In genomic region chr3:38843000-38843538, GRCm38 (mm10) we compare ENCODE assay signal across 28 mouse cellular contexts. TPM values are rescaled to one million over a fixed set of nuclear protein-coding genes. Genes with fewer than 3 reads are reported as not detected.
DNase-seq lines count a peak whose midpoint lies in the region; ATAC-seq lines count a peak whose summit lies in the region.
"Had no signal": no experiment of that assay in that cellular context is flagged by ENCODE, and none has a peak within 500 bp of the region (broad histone marks: within the 10 kb centered on the region; RNA-seq: fewer than 3 reads in every experiment).

No protein-coding gene starts in this region.

- peak overlapping the region; percentile 25; the same call in 1 of the 2 replicates for H3K27ac ChIP-seq in hindbrain, embryonic 11.5 days (ENCODE audit: low read depth, low read length)
- H3K27ac ChIP-seq in hindbrain, embryonic 14.5 days, result no peak overlapping the region
- peak overlapping the region; percentile 60; the same call in 1 of the 2 replicates for H3K27ac ChIP-seq in neural tube, embryonic 11.5 days (ENCODE audit: low read depth, low read length)
- H3K27ac ChIP-seq: forebrain, embryonic 15.5 days; gastrocnemius, adult 2 months; limb, embryonic 10.5 days; limb, embryonic 15.5 days; liver, embryonic 13.5 days; midbrain, embryonic 12.5 days had no signal

- H3K9ac ChIP-seq in hindbrain, embryonic 11.5 days (ENCODE audit: low read depth, low read length), result no peak overlapping the region
- no peak overlapping the region for H3K9ac ChIP-seq in hindbrain, embryonic 14.5 days
- H3K9ac ChIP-seq in neural tube, embryonic 11.5 days (ENCODE audit: low read length), result no peak overlapping the region
- H3K9ac ChIP-seq: forebrain, embryonic 15.5 days; limb, embryonic 15.5 days; liver, embryonic 13.5 days; midbrain, embryonic 12.5 days had no signal

- 41% methylated on average over 7 of the region's 7 CpGs for WGBS in hindbrain, embryonic 11.5 days
- 44% methylated on average over 7 of the region's 7 CpGs for WGBS in hindbrain, embryonic 14.5 days
- WGBS in neural tube, embryonic 11.5 days, result 58% methylated on average over 7 of the region's 7 CpGs

- H3K9me3 ChIP-seq in hindbrain, embryonic 11.5 days (ENCODE audit: control insufficient read depth, low read length), result no peaks in the 10 kb centered on the region
- H3K9me3 ChIP-seq in hindbrain, embryonic 14.5 days (ENCODE audit: control insufficient read depth, low read length), result no peaks in the 10 kb centered on the region
- 0 out of 2 replicates have a peak, but pooled peaks cover 2% of the 10 kb centered on the region for H3K9me3 ChIP-seq in neural tube, embryonic 11.5 days (ENCODE audit: control insufficient read depth, low read length)
- H3K9me3 ChIP-seq: limb, embryonic 10.5 days; limb, embryonic 15.5 days; liver, embryonic 13.5 days had no signal

- H3K36me3 ChIP-seq in hindbrain, embryonic 11.5 days (ENCODE audit: control insufficient read depth, insufficient read depth, low read length), result no peaks in the 10 kb centered on the region
- no peaks in the 10 kb centered on the region for H3K36me3 ChIP-seq in hindbrain, embryonic 14.5 days (replicated peaks; ENCODE audit: control insufficient read depth, insufficient read depth)
- H3K36me3 ChIP-seq in neural tube, embryonic 11.5 days (ENCODE audit: control insufficient read depth, insufficient read depth, low read length), result no peaks in the 10 kb centered on the region
- H3K36me3 ChIP-seq: forebrain, embryonic 15.5 days; limb, embryonic 10.5 days; limb, embryonic 15.5 days; liver, embryonic 13.5 days; midbrain, embryonic 12.5 days had no signal

- H3K27me3 ChIP-seq in hindbrain, embryonic 11.5 days (ENCODE audit: control insufficient read depth, insufficient read depth, low read length), result no peaks in the 10 kb centered on the region
- no peaks in the 10 kb centered on the region for H3K27me3 ChIP-seq in hindbrain, embryonic 14.5 days (ENCODE audit: control insufficient read depth, insufficient read depth, low read length)
- H3K27me3 ChIP-seq in neural tube, embryonic 11.5 days (ENCODE audit: control insufficient read depth, insufficient read depth, low read length), result no peaks in the 10 kb centered on the region
- H3K27me3 ChIP-seq: forebrain, embryonic 15.5 days; limb, embryonic 15.5 days; liver, embryonic 13.5 days; midbrain, embryonic 12.5 days had no signal

- H3K4me2 ChIP-seq in hindbrain, embryonic 11.5 days (replicated peaks; ENCODE audit: low read depth, low read length), result no peak overlapping the region
- H3K4me2 ChIP-seq in hindbrain, embryonic 14.5 days (replicated peaks), result no peak overlapping the region
- no peak overlapping the region for H3K4me2 ChIP-seq in neural tube, embryonic 11.5 days (ENCODE audit: low read depth)
- H3K4me2 ChIP-seq: forebrain, embryonic 15.5 days; heart, embryonic 11.5 days; limb, embryonic 15.5 days; liver, embryonic 13.5 days; midbrain, embryonic 12.5 days had no signal

- H3K4me1 ChIP-seq in hindbrain, embryonic 11.5 days (replicated peaks; ENCODE audit: control insufficient read depth, insufficient read depth, low read length), result no peaks in the 10 kb centered on the region
- 0 out of 2 replicates have a peak, but pooled peaks cover 7% of the 10 kb centered on the region for H3K4me1 ChIP-seq in hindbrain, embryonic 14.5 days (replicated peaks; ENCODE audit: control insufficient read depth, insufficient read depth, low read length)
- H3K4me1 ChIP-seq in neural tube, embryonic 11.5 days (ENCODE audit: control insufficient read depth, insufficient read depth, low read length), result no peaks in the 10 kb centered on the region
- H3K4me1 ChIP-seq: forebrain, embryonic 15.5 days; limb, embryonic 15.5 days; liver, embryonic 13.5 days had no signal

- no peak overlapping the region for H3K4me3 ChIP-seq in hindbrain, embryonic 11.5 days (ENCODE audit: low read depth, low read length)
- no peak overlapping the region for H3K4me3 ChIP-seq in hindbrain, embryonic 14.5 days (replicated peaks; ENCODE audit: low read length)
- no peak overlapping the region for H3K4me3 ChIP-seq in neural tube, embryonic 11.5 days (ENCODE audit: low read depth, low read length)
- H3K4me3 ChIP-seq: forebrain, embryonic 15.5 days; gastrocnemius, adult 2 months; limb, embryonic 10.5 days; limb, embryonic 15.5 days; liver, embryonic 13.5 days; midbrain, embryonic 12.5 days had no signal

- peak; percentile 68 for ATAC-seq in hindbrain, embryonic 11.5 days (ENCODE audit: low FRiP score)
- no peak for ATAC-seq in hindbrain, embryonic 14.5 days (ENCODE audit: low FRiP score)
- ATAC-seq in neural tube, embryonic 11.5 days (ENCODE audit: insufficient read depth, low FRiP score, low TSS enrichment), result peak; percentile 79
- ATAC-seq: forebrain, embryonic 15.5 days; intestine, postnatal 0 days had no signal

- peak; percentile 36 for DNase-seq in hindbrain, embryonic 11.5 days (ENCODE audit: low spot score)
- DNase-seq in hindbrain, embryonic 14.5 days (ENCODE audit: low spot score), result no peak
- DNase-seq in neural tube, embryonic 11.5 days (ENCODE audit: low spot score), result peak; percentile 28
- DNase-seq in neural tube, embryonic 10.5 days (ENCODE audit: extremely low spot score, low spot score), result no peak
- DNase-seq in embryo, embryonic 11 days, result peak; percentile 26
- peak; percentile 5 for DNase-seq in retina, postnatal 7 days (ENCODE audit: low read depth, low spot score)
- no peak for DNase-seq in ovary, postnatal 36 days (ENCODE audit: low spot score)
- DNase-seq: adrenal gland, adult 8-10 months; B cell, adult 2 months; cerebellum, adult 8-10 months; cerebellum, postnatal 25 days; gastrocnemius, adult 2 months; gastrocnemius, postnatal 36 days; heart, adult 18-20 months; heart, postnatal 36 days; kidney, adult 9 months; kidney, postnatal 10 days; liver, embryonic 13.5 days; lung, adult 18-20 months; lung, postnatal 10 days; right cerebral cortex, postnatal 14 days; thymus, postnatal 4 days had no signal

RNA-seq across cellular contexts. Expression of gene Fat4, which starts 43.7 kb away (rescaled TPM):
- polyA plus RNA-seq in hindbrain, embryonic 11.5 days (2014; fragmentation: Nextera tagmentation; extraction: Ambion mirVana), result 13.5 and 15.2 TPM in 2 replicates
- 15.8 and 18.2 TPM in 2 replicates for polyA plus RNA-seq in hindbrain, embryonic 14.5 days (2014; fragmentation: Nextera tagmentation; extraction: Ambion mirVana)
- polyA plus RNA-seq in neural tube, embryonic 11.5 days (2014; fragmentation: Nextera tagmentation; extraction: Ambion mirVana), result 12.4 and 14.5 TPM in 2 replicates

Comparison
In these comparisons a context has a peak if more than half of its experiments do, and no peak if none do; other contexts are left out.
1. DNase-seq: peak in hindbrain, embryonic 11.5 days (single experiment), neural tube, embryonic 11.5 days (single experiment), embryo, embryonic 11 days (single experiment) and retina, postnatal 7 days (single experiment); none in hindbrain, embryonic 14.5 days (single experiment), neural tube, embryonic 10.5 days (single experiment) and ovary, postnatal 36 days (single experiment).